Mouse (Mus musculus) spleen, postnatal 10 days (tissue): ENCODE measurements around the gene Mecom.

ENCODE experiments used
- DNase-seq, 2 experiments: peaks; one replicate each; pipeline ENCODE4 v3.0.0; 2021 to 2022; ENCODE audit warnings: low spot score in 2 of 2

Gene Mecom

DNA sequence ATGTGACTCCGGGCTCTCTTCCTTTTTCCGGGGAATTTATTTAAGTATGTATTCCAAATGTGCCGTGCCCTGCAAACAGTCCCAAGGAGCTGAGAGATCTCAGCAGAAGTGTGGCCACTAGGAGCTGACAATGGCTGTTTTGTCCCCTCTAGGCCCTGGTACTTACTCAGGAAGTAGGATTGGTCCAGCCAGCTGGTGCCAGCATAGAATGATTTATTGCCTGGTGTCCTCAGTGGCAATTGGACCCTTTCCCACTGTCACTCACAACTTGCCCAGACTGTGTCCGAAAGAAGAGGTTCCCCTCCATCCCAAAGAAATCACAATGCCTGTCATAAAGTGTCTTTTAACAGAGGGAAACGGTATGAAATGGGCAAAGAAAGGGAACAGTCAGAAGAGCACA lies 340.4 kb downstream of the Mecom start:
- no peak for DNase-seq

DNA sequence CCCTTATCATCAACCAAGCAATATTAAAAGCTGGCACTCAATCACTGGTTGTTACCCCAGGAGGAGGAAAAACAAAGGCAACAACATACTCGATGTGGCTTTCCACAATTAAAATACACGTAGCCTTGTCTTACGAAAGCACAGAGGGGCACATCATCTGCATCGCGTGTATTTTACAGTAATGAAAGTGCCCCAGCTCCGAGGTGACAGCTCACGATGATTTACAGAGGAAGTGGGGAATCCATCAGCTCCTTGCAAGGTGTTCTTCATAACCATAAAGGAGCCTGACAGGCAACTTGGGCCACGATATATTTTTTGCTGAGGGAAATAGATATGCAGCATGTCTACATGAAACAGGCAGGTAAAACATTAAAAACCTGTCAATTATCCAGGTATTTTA lies 341.7 kb downstream of the Mecom start:
- DNase-seq = no peak

DNA sequence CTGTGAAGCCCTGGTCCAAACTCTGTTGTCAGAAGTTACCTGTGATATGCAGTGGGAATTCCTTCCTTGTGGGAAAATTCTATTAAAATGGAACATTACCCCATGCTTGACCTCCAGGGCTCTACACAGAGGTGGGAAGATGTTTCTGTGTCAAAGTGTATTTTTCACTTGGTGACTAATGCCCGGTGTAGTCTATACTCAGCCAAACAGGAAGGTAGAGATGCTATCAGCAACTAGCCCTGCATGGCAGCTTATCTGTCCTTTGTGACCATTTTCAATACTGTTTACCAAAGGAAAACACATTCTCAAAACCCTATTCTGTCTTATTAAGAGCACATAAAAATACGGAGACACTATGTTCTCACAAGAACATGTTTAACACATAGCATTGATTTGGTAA lies 344.0 kb downstream of the Mecom start:
- no peak for DNase-seq

DNA sequence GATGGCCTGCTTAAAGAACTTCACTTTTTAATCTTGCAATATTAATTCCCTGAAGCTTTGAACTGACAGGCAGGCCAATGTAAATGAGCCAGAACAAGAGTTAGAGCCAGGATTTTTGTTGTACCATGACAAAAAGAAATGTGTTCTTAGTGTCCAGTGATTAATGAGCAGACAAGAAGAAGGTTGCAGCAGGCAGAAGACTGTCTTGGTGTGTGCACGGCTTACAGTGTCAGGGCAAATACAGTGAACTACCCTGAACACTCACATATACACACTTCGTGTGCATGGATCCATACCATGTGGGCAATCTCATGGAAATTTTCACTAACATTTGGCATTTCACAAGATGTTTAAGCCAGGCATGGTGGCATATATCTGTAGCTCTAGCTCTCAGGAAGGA lies 349.0 kb downstream of the Mecom start:
- DNase-seq = no peak

DNA sequence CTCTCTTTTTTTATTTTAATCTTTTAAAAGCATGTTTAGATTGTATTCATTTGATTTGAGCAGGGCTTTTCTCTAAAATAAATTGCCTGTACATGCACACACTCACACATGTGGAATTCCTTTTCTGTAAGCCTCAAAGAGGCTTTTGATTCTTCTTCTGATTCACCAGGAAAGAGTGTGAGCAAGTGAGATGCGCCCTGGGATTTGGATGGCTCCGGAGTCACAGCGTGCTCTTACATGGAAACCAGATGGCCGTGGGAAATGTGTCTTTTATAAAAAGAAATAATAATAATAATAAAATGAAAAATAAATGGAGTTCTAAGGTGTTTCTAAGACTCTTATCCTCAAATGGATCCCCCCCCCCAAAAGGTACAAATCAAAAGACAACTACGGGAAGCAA lies 349.6 kb downstream of the Mecom start:
- DNase-seq = no peak

DNA sequence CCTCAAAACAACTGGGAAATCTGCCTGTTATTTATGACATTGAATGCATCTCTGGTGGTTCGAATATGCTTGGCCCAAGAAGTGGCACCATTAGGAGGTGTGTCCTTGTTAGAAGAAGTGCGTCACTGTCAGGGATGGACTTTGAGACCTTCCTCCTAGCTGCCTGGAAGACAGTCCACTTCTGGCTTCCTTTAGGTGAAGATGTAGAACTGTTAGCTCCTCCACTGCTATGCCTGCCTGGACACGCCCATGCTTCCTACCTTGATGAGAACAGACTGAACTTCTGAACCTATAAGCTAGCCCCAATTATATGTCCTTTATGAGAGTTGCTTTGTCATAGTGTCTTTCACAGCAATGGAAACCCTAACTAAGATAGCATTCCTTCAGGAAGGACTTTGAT lies 352.6 kb downstream of the Mecom start:
- DNase-seq = no peak

DNA sequence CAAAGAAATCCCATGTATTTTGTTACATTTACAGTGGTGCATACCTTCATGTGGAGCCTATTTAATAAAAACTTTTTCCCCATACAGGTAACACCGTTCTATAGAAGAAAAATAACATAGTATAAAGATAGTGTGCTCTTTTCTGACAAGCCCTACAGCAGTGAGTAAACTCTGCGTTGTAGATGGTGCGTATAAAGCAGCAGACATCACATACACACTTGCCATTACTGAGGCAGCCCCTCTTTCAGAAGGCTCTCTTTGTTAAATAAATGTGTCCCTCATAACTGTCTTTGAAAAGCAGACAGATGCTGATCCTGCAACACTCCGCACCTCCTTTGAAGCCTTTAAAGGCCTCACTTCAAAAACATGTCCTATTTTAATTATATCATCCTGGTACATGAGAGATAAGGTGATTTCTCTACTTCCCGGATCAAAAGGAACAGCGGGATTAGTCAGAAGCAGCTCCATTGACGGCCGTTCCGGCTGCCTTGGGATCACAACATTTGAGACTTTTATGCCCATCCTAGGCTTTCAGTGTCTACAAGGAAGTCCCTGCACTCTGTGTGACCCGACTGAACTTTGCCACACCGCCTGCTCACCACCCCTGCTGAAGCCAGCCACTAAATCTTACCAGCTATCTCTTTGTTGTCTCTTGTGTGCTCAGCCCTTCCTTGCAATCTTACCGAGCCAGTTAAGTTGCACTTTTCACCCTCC lies 355.4 kb downstream of the Mecom start:
- no peak for DNase-seq

DNA sequence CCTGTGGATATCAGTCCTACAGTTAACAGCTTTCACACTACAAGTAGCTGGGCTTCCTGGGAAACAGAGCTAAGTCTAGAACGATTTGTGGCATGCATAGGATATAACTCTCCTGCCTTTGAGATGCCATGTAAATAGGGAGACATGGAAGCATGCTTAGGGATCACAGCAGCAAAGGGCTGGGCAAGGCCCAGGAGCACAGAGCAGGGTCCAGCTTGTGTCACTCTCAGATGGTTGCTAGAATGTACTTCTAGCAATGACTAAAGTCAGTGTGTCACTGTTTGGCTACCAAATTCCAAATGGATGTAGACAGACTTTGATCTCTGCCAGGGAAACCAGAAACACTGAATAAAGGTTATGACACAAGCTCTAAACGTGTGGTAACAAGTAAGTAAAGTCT lies 358.5 kb downstream of the Mecom start:
- no peak for DNase-seq

DNA sequence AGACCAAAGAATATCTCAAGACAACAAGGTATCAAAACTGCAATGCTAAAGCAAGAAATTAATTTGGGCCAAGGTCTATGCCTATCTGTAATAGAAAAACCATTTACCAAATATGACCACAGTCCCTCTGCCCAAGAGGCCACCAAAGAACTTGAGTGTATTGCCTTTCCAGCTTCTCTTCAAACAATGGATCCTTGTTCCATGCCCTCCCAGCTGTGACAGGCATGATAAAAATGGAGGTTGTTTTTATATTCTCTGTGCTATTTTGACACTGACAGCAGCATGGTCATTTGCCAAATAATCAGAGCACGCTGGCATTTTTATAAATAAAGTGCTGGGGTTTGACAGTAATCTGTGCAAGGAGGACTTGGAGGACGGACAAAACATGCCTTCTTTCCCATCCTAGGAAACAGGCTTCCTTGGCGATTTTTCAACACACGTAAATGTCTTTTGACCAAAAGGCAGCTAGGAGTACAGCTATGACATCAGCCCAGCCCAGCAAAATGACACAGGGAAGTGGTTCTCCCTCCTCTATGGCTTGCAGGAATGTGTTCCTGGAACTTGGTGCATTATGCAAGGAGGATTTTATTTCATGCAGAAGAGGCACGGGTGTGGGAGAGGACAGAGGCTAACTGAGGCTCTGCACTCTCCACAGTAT lies 359.9 kb downstream of the Mecom start:
- no peak for DNase-seq

DNA sequence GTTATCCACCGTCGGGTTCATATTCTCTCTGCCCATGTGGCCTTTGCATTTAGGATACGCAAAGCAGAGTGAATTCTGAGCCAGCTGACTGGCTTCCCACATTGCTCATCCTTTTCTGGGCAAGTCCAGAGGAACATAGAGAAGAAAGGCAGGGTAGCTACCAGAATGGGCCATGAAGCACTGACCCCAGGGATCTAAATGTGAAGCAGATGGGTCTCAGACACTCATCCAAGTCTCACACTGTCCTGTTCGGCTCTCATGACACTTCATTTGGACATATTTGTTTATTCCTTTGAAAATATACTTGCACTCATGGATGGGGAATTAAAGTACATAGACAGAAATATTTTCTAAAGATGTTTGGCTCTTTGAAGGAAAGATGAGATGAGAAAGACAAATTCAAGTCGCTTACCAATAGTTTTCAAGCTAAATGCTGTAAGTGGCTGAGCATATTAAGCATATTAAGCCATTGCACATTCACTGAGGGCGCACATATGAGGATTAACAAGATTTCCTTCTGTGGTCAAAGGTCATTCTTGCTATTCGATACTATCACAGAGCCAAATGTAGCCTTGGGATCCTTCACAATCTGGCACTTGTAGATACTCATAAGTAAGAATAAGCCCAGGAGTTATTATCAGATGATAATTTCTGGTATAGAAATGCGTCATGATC lies 365.9 kb downstream of the Mecom start:
- no peak for DNase-seq

DNA sequence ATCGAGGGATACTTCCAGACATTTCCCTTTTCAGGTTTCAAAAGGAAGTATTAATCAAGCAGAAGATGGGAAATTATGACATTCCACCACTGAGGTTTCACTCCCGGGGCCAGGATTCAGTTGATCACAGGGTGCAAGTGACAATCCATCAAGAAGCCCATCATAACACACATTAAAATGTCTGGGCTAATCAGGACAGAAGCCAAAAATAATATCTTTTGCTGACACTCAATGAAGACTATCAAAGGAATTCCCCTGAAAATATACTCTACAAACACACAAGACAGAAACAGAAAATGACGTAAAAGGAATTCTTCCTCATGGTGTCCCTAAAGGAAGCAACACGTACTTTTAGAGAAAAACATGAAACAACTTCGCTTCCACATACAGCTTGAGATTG lies 371.2 kb downstream of the Mecom start:
- no peak for DNase-seq

DNA sequence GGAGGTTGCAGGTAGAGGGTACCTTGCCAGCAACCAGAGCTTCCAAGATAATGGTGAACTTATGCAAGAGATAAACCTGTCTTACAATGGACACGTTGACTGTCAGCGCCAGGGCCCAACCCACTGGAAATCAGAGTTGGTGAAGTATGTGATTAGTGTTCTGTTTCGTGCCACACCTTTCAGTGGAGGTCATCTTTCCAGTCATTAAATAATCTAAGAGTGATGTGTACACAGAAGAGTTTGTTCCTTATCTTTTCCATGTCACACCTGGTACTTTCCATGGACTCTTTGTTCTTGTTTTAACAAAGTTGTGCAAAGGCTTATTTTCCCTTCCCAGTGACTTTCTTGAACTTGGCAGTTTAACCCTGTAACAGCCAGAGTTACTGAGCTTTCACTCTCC lies 374.0 kb downstream of the Mecom start:
- DNase-seq = no peak

DNA sequence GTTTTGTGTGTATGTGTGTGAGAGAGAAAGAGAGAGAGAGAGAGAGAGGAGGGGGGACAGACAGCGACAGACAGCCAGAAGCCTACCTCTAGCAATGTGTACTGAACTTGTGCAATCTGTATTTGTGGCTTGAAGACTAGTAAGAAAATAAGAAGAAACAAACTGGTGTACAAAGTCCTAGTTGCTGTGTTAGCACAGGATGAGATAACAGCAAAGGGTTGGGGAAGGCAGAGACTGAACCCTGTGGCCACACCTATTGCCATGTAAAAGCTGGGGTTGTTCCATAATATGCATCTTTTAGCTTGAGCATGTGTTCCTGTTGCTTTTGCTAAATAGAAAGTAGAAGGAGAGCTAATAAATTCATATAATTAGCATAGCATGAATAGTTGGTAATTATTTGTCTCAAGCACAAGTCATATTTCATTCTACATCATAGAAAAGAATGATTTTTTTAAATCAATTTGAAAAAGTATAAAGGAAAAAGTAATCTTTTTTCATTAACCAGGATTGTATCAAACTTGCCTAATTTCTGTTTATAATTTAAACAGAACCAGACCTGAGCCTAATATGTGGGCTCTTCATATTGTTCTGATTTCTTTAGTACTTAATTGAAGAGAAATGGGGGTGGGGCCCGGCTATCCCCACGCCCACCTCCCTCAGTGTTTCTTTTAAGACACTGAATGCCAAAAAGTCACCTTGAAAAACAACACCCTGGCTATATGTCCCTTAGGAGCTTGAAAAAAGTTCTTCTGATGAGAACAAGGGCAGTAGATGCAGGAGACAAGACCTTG lies 379.2 kb downstream of the Mecom start:
- no peak for DNase-seq

DNA sequence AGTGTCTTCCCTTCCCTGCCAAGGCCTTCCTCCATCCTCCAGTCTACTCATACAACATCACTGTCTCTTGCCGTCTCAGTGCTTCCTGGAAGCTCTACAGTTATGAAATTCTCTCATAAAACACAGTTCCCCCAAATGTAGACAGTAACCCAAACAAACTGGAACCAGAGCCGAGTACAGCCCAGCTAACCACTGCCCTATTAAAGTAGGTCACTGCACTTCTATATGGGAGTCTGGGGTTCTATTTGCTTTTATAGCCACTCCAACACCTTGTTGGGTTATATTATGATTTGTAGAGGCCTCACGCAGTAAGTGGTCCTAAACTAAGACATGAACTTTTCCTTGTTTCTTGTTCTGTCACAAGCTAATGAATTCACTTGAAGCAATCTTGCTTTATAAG lies 380.8 kb downstream of the Mecom start:
- no peak for DNase-seq

DNA sequence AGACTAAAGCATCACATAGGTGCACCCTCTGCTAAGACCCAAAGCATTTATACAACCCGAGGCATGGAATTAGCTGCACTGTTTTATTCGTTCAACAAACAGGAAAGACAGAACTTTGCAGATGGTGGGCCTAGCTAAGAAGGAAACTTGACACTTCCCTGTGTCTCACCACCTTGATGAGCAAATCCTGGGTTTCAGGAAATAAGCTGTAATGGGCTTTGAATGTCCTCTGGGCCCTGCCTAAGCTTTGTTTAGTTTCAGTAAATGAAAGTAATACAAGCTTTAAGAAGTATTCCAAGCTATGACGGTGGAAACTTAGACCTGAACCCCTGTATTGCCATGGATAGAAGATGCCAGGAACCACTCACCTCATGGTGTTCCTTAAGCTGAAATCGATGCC lies 383.0 kb downstream of the Mecom start:
- no peak for DNase-seq

DNA sequence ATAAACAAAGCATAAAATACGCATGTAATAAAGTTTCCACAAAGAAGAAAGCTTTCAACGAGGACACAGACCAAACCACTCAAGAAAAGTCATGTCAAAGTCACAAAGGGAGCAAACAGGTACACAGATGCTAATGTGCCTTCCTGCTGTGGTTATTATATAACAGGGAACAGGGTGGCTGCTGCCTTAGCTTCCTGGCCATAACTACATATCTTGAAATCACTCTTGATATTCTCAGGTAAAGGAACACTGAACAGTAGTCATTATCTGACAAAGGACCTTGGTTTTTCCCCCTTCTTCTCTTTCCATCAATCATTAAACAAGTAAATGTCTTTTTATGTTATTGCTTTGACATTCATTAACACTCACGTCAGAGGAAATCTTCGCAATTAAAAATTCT lies 384.4 kb downstream of the Mecom start:
- DNase-seq = no peak

DNA sequence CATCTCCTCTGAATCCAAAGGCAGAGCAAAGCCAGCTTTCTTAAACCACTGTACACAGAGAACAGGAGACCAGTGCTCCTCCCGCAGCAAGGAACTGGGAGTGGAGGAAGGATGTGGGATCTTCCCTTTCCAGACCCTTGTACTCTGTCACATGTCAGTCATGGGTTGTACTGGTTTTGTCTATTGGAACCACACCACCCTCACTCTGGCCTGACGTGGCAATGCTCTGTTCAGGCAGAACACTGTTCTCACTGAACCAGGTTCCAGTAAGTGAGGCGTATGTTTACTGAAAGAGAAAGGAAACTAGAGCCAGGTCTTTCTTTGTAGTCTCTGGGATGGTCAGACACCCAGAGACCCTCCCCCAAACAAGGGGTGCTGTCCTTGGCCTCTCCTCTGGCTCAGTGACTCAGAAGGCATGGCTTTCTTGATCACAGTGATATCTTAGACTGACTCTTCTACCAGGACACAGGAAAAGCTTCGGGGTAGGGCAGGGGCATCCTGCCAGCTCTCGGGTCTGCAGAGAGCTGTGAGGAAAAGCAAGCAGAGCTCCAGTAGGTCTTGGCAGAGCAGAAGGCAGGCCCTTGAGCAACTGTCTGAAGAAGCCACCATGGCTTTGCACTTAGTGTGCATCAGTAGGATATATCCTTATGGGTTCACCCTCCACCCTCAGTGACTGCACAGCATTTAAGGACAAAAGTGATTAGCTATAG lies 386.7 kb downstream of the Mecom start:
- no peak for DNase-seq

DNA sequence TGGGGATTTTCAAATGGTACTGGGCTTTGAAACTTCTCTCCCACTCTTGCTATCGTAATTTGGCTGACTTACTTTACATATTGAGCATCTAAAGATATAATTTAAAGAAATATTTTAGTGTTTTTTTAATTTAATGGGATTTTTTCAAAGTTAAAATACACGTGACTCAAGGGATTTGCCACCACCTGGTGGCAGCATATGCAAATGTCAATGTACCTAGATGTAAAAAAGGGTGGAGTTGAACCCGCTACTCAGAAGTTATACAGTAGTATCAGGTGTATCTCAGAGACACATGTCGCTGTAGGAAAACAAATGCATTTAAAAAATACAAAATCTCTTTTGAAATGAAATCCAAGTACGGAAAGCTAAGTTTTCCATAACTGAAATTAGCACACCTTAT lies 387.5 kb downstream of the Mecom start:
- DNase-seq = no peak

DNA sequence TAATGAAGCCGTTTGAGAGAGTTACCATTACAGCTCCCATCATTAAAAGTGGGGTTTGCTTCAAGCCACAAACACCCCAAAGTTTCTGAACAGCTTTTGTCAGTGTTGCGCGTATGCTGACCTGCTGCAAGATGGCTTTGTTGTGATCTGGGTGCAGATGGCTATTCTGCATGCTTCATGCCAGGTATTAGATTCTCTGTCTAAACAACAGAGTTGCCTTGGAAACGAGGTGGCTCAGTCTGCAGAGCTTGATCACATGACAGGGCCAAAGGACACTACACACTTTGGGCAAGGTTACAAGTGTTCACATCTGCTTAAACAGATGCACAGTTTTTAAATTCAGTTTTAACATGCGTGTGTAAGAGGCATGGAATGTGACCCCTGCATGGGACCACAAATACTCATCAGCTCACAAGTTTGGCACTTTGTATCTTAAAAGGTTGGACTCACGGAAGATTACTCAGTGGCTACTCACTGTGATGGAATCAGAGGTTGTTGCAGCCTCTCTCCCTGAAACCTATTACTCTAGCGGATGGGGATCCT lies 390.6 kb downstream of the Mecom start:
- DNase-seq = no peak

DNA sequence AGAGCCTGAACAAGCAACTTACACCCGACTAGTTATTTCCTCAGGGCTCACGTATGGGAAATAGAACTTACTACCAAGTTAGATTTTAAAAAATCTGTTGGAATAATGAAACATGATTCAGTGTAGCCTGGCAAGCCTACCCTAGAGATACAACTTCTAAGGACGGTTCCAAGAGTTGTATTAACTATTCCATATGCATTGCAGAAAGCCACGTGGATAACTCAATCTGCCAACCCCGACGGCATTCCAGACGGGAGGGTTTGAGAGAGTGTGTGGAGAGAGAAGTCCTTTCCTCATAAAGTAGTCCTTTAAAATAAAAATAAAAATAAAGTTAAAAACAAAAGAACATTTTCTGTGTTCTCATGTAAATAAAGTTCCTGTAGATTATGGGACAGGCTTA lies 393.4 kb downstream of the Mecom start:
- DNase-seq = no peak

DNA sequence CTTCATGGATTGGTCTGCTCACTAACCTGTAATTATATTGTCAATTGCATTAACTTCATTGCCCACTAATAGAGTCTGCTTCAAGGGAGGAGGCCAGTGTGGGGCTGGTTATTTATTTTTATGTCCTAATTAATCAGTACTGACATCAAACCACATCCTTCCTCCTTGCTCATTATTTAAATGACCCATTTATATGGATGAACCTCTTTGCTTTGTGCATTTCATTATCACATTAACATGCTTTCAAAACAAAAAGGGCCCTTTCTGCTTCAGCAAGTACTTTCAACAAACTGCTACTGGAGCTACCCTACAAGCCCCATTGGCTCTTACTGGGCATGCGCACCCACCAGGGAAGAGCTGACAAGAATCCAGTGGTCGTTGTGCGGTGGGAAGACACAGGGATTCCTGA lies 393.9 kb downstream of the Mecom start:
- no peak for DNase-seq

DNA sequence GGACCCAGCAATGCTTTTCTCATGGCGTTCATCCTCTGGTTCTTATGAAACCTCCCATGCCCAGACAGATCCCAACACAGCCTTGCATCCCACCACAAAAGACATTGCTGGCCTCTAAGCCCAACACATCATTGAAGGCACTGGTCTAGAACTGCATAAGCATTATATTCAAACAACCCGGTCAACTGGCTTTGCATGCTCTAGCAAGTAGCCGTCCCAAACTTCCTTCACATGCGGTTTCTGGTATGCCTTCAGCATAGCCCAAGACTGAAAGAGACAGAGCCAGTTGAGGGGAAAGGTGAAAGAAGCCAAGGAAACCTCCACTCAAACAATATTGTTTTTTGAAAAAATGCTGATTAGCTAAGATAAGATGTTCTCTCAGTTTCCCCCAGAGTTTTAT lies 397.7 kb downstream of the Mecom start:
- DNase-seq = no peak
